Mouse (Mus musculus) c-Kit-positive CD71-negative TER-119-negative erythroid progenitor cells, embryonic 14.5 days (primary cell): ENCODE data around the gene Hoxa10.
A peak's percentile ranks its signal among the peaks of the same experiment; 100 is the strongest.

ENCODE experiments used
- DNase-seq: peaks from one replicate; pipeline ENCODE4 v3.0.0-alpha.2; 2013; ENCODE audit warnings: low read depth

The Hoxa10 gene

DNA sequence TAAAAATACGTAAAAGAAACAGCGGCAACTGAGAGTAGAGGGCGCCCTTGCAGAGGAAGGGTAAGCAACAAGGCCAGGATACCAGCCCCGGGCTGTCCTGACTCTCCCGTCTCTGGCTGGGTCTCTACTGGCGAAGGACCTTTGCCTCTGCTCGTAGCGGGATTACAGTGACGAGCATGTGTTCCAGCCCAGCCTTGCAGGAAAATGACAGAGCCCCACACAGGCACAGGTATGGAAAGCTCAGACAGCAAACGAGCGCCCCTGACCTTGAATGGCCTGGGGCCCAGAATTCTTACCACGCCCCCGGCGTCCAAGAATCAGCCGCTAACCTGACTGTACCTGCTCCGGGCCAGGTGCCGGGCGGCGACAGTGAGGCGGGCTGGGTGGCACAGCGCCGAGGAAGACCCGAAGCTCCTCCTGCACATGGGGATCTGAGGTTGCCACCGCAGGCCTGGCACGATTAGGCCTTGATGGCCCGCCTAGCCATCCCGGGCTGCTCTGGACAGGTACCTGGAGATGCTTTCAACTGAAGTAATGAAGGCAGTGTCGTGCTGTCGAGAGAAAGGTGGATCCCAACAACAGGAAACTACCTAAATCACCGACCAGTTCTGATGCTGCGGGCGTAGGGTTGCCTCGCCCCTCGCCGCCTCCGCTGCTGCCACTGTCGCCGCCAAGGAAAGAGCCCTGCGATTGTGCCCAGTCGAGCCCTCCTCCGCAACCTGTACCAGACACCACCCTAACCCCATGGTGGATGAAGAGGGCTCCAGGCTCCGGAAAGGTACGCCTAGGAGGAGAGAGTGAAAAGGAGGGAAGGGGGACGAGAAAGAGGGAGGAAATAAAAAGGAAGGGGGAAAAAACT lies 10.9 kb downstream of the Hoxa10 start:
- DNase-seq, result no peak

DNA sequence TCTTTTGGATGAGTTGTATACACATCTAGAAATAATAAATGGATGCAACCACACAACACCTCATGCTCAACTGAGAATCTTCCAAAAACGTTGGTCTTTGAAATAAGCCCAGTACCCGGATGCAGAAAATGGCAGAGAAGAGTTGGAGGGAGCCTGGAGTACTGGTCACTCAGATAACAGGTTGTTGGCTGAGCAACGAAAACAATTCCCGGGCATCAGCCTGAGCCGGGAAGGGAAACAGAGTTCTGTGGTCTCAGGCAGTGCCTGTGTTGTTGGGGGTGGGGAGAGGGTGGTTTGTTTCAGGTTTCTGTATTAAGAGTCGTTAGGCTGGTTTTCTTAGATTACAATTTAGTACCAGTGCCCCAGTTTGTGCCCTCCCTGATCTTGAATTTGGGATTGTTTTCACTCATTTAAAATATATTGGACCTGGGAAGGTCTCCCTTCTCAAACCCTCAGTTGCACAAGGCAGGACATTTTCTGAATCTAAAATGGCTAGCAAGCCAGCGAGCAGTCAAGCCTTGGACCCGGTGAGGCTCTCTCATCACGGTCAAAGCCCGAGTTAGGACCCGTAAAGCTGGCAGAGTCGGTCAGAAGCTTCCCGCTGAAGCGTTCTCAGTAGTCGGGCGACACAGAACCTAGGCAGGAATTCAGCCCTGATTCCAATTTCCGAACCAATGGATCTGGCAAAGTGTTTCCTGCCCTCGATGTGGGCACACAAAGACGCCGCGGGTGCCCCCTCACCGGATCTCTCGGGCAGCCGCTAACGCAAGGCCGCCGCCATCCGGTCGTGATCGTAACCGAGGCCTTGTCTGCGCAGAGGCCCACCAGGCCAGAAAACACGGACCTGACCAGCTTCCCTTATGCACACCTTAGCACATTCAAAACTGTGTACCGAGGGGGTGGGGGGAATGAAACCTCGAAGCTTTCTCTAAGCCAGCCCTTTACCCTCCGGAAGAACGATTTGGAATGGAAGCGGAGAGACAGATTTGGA lies 11.9 kb downstream of the Hoxa10 start:
- no peak for DNase-seq

DNA sequence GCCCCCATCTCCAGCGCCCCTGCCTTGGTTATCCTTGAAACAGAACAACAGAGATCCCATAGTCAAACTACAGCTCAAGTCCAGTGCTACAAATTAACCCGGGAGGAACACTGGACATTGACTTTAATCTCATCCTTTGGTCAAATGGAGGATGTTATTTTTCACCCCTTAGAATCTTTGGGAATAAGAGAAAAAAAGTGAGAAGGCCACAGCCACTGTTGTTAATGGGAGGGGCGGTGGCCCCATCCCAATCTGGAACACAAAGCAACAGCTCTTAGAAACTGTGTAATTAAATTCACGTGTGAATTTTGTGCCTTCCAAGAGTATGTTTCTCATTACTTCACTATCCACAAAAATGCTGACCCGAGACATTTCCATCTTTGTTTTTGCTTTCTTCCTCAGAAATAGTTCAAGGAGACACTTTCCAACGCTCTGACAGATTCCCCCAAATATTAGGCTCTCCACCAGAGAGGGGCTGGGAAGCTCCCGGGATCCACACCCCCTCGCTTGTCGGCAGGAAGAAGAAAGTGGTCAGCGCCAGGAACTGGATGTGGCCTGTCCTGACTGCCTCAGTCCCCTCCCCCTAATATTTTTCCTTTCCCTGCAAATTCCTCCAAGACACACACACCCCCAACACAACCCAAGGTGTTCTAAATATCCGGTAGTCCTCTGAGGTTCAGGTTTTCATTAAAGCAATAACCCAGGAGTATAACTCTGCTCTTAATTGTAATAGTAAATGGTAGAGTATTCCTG lies 13.0 kb downstream of the Hoxa10 start:
- DNase-seq, result no peak

DNA sequence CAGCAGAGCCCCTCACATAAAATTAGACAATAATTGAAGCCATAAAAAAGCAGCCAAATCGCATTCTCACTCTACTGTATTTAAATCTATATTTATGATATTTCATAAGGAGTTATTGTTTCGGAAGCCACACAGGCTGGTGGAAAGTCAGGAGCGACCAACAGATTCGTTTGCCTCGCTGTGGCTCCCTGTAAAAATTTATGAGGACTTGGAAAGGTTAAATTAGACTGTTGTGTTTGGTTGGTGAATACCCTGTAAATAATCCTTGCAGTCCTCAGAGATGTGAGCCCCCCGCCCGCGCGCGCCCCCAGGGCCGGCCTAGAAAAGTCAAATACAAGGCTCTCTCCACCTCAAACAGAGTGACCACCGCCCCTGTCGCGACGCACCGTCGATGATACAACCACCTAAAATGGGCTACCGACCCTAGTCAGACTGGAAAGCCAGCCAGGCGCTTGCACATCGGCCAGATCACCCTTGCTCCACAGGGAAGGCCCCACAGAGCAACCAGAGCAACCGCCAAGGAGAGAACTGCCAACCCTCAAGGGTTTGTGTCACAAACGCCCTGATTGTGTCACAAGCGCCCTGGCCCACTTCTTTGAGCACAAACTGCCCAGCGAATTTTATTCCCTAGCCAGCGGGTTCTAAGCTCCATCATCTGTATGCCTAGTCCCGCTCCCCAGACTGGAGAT lies 13.9 kb downstream of the Hoxa10 start:
- no peak for DNase-seq

DNA sequence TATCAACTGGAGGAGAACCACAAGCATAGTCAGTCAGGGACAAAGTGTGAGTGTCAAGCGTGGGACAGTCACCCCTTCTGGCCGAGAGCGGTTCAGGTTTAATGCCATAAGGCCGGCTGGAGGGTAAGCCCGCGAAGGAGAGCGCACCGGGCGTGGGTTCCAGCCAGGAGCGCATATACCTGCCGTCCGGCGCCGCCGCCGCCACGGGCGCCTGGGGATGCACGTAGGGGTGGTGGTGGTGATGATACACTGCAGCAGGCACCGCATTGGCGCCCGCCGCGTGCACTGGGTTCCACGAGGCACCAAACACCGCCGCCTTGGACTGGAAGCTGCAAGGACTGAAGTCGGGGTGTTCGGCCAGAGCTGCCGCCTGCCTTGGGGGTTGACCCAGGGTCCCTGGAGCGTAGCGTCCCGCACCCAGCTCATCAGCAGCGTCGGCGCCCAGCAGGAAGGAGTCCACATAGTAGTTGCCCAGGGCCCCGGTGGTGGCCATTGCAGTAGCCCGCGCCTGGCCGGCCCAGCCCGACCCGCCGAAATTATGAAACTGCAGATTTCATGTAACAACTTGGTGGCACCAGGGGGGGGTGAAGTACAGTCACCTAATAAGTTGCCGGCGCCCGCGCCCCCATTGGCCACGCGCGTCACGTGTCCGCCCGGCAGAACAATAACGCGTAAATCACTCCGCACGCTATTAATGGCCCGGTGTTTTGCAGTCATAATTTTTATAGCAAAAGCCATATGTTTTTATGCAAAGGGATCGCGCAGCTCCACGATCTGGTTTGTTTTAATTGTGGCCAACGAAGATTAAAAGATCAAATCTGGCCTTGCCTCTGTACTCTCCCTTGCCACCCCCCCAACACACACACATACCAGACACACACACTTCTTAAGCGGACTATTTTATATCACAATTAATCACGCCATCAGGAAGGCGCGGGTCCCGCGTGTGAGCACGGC lies 14.8 kb downstream of the Hoxa10 start:
- DNase-seq, result no peak

DNA sequence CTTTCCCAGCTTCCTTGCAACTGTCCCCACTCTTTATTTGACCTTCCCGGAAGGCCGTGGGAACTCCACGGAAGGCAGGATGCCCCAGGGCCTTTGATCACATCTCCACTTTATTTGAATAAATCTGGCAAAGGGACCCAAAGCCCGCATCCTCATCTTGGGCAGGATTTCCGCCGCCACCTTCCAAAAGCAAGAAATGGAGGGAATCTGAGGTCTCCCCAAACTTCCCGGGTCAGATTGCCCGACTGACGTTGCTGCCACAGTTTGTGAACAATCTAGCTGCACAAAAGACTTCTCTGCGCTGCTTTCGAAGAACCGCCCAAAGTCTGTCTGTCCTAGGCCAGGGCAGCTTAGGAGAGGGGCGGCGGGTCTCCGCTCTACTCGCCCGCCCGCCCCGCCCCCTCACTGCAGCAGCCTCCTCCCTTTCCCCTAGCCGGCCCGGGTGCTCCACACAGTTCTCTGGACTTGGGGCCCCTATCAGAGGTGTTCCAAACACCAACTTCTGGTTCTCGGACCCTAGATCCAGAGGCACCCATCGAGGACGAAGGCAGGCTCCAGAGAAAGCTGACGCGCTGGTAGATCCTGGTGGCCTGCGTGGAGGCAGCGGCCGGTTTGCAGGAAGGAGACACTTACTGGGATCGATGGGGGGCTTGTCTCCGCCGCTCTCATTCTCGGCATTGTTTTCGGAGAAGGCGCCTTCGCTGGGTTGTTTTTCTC lies 15.6 kb downstream of the Hoxa10 start:
- DNase-seq, result no peak

DNA sequence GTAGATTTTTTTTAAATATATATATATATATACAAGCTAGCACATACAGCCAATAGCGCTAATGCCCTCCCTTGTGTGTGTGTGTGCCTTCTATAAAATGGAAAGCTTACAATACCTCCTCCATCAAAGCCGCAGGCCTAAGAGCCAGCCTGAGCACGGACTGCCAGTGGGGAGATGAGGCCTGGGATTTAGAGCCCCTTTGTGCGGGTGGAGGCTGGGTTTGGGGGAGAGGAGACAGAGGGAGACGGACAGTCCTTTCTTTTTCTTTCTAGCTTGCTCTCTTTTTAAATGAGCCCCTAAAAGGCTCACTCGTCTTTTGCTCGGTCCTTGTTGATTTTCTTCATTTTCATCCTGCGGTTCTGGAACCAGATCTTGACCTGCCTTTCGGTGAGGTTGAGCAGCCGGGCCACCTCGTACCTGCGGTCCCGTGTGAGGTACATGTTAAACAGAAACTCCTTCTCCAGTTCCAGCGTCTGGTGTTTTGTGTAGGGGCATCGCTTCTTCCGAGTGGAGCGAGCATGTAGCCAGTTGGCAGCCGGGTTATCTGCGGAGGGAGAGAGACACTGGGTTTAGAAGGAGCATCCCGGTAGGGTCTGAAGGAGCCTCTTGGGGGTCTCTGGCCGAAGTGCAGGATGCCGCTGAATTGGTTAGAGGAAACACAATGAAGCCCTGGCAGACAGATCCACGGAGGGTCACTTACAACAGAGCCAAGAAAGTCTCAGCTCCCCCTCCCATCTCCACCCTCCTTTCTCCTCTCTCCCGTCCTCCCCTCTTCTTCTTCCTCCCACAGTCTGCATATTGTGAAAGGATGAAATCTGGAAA lies 16.5 kb downstream of the Hoxa10 start:
- no peak for DNase-seq

DNA sequence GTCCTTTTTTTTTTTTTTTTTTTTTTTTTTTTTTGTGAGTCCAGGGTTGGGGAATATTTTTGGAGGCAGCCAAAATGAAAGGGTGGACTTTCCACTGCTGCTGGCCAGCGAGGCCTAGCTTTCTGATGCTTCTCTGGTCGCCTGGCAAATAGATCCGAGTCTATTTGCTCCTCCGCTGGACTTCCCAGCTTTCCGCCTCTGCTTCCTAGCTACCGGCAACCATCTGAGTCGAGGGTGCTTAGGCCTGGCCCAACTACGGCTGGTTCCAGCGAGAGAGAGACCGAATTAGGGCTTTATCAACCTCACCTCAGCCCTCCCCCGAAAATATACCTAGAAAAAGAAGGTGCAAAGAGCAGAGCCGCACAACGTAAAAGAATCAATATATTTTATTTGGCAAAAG lies 17.9 kb downstream of the Hoxa10 start:
- DNase-seq, result no peak

DNA sequence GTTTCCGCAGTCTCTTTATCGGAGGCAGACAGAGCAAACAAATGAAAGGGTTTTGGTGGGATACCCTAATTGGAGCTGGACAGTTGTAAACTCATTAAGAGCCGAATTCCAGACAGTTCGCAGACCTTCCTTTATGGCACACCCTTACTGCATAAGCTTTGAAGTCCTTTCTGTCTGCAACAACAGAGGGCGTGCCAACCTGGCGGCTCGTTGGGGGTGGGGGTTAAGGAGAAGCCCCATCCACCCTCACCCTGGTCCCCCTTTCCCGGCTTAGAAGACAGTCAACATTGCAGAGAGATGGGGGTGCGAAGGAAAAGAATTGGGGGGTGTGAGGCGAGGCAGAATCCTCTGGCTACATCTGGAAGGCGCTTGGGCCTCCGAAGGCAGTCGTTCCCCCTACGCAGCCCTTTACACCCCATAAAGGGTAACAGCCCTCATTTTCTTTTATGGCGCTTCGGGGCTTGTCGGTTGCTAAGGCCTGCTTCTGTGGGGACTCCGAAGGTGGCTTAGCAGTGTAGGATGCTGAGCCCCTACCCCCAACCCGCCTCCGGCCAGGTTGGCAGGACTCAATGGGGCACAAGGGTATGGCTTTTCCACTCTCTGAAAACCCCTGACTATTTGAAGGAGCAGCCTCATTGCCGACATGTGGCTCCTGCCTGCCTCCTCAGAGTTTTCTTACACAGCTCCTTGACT lies 18.5 kb downstream of the Hoxa10 start:
- DNase-seq, result no peak

DNA sequence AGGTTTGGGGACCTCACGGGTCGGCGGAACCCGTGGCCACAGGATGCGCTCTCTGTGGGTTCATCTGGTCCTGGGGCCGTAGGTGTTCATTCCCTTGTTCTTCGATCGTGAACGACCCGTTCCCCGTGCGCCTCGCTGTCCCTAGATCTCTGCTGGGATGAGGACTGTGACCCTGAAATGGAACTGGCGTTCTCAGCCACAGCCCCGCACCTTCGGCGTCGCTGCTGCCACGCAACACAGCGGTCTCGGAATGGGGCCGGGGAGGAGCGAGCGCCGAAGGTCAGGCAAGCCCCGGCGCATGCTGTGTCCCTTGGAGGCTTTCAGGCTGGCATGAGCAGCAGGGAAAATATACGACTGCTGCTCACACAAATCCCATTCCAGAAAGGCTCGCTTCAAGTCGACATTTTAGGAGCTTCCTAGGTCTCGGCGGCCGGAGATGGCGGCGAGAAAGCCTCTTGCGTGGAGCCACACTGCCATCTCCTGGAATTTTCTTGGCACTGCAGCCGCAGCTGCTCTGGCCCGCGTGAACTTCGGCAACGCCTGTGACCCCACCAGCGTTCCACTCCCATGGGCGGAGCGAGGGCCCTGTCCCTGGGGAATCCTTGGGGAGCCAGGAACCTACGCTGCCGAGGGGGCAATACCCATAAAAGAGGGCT lies 19.2 kb downstream of the Hoxa10 start, which contains the start of gene Hoxa7:
Hoxa7 (minus strand) TSS at position 518 of the 656 bp plus-strand sequence.
- peak; percentile 82 for DNase-seq

DNA sequence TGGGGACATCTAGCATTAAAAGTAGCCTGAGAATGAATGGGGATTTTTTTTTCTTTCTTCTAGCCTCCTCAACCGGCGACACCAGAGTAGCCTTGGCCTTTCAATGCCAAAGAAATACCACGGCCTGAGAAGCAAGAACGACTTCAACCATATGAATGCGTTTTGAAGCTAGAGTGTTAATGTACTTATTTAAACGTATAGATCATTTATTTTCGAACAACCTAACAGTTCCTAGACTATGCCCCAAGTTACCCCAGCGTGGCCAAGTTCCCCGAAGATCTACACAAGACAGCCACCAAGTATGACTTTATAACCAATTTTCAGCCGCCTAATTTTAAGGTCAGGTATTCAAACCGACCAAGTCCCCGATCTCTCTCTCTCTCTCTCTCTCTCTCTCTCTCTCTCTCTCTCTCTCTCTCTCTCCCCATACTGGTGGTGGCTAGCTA lies 19.8 kb downstream of the Hoxa10 start:
- no peak for DNase-seq

DNA sequence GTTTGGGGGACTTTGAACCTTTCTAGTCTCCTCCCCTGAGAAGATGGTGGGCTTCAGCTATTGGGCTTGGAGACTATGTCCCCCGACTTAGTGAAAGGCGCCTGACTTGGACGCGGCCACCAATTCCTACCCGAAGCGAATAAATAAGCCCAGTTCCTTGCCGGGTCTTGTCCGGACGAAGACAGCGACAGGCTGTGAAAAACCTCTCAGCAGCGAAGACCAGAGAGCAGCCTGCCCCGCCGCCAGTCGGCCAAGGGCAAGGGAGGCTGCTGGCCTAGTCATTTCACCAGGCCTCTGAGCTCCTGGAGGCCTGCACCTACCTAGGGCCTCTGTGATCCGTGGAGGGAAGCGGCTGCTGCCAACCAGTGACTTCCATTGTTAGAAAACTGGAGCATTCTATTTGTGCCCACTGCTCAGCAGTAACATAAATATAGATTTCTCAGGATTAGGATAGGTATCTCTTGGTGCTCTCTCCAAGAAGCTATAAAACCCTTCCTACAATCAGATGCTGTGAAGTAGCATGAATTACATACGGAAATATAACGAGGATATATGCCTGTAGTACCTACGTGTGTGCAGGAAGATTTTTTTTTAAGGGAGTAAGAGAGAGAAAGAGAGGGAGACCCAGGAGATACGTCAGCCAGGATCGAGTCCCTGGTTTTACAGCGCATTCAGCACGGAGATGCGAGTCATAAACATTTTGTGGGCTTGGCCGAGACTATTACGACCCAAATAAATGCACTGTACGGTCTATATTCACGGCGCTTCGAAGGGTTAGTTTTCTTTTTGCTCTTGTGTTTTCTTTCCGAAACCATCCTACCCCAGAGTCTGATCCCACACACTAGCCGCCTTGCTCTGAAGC lies 20.4 kb downstream of the Hoxa10 start:
- no peak for DNase-seq

DNA sequence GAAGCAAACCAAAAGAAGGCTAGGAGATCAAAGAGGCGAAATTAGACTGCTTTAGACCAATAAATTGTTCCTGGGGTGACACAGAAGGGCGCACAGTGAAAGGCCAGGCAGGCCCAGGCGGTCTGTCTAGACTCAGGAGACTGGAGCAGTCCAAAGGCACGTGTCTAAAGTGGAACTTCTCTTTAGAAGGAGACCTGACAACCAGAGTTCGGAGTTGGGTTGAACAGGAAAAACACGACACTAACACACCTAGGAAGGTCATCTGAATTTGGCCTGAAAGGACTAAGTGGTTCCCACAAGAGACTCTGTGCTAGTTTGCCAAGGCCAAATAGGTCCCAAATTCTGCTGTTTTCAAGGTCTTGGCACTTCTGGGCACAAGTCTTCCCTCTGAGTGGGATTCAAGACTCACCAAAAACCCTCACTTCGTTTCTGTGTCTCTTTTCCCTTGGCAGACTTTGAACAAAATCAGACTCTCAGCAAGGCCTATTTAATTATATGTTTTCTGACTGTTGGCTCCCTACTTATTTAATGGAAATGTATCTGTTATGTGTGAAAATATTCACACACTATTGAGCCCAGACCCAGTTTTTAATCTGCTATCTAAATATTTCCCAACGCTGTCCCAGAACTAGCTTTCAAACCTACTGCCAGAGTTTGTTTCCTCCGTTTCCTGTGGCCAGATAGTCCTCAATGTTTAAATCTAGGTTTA lies 21.3 kb downstream of the Hoxa10 start:
- DNase-seq, result no peak

DNA sequence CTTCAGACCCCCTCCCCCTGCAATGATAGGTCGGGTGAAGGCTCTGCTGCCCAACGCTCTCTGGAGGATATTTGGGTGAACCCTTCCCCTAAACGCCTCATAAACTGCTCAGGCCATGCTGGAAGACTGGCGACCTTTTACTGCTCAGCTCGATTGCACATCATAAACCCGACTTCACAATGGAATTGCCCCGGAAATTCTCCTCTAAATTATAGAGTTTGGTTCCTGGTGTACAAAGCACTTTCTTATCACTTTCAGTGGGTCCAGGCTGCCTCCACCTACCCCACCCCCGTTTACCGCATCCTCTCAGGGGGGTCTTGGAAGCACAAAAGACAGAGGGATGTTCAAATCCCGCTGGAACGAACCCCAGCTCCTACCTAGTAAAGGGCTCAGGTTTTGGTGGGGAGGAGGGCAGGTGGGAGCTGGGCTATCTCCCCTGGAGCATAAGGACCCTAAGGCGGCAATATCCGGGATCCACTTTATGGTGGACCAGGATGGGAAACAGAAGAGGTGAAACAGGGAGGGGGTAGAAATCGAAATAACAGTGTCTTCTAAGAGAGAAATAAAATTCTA lies 21.9 kb downstream of the Hoxa10 start:
- DNase-seq, result no peak

DNA sequence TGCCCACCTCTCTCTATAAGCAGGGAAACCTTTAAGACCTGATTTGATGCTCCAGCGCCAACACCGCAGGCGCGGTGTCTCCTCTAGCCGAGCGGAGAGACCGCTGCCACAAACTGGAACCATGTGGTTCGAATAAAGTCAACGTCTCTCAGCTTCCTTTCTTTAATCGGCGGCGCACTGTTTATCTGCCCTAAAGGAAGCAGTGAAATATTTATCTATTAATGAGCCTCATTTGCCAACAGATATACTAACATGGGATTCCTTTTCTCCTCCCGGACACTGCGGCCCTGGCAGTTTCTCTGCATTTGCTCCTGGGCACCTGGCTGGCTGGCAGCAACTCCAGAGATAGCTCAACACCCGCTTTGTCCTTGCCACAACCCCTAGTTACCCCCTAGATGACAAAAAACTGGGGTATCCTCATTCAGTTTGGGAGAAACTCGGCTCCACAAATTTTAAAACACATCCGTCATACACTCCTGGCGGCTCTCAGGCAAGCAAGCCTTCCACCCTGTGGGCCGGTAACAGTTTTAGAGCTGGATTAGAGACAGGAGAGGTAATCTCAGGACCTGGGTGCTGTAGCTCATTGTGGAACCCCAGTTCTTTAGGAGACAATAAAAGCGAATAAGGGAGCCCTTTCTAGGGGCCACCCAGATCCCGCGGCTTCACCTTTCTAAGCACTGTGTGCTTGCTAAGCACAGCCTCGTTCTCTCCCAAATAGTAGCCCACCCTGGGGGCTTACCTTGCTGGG lies 22.6 kb downstream of the Hoxa10 start:
- no peak for DNase-seq
